Mouse (Mus musculus): Measurements from ENCODE around the gene Reps2. TPM values are rescaled to one million over a fixed set of nuclear protein-coding genes. Genes with fewer than 3 reads are reported as not detected.

The Reps2 gene
- polyA plus RNA-seq, 1 experiment from 2014 or later, result 1.4 TPM

- Histone ChIP-seq H3K9me3 (no peaks in the 10 kb centered on the region), H3K4me1 (no peaks in the 10 kb centered on the region), H3K27ac (no peak overlapping the region), H3K36me3 (no peaks in the 10 kb centered on the region), H3K4me3 (no peak overlapping the region), H3K9ac (no peak overlapping the region), H3K4me2 (replicated peaks) (no peak overlapping the region), H3K27me3 (replicated peaks) (no peaks in the 10 kb centered on the region)
- WGBS, result 66% methylated on average over 7 of the region's 7 CpGs
- no peak for ATAC-seq (ENCODE audit: low FRiP score, low read depth)
Measured at GRCm38 (mm10) chrX:162453821-162454402, 189.5 kb downstream of the Reps2 start.

GRCm38 (mm10) chrX:162452642-162453041, 190.8 kb downstream of the Reps2 start:
- H3K27ac ChIP-seq, result no peak overlapping the region
- no peaks in the 10 kb centered on the region for H3K27me3 ChIP-seq (replicated peaks)
- H3K4me3 ChIP-seq, result no peak overlapping the region
- no peaks in the 10 kb centered on the region for H3K4me1 ChIP-seq
- H3K4me2 ChIP-seq (replicated peaks), result no peak overlapping the region
- ATAC-seq (ENCODE audit: low FRiP score, low read depth), result no peak
- no peaks in the 10 kb centered on the region for H3K36me3 ChIP-seq
- H3K9ac ChIP-seq, result no peak overlapping the region
- no peaks in the 10 kb centered on the region for H3K9me3 ChIP-seq

GRCm38 (mm10) chrX:162447974-162448373, 195.5 kb downstream of the Reps2 start:
- Histone ChIP-seq H3K9me3 (no peaks in the 10 kb centered on the region), H3K27me3 (replicated peaks) (no peaks in the 10 kb centered on the region), H3K27ac (no peak overlapping the region), H3K36me3 (no peaks in the 10 kb centered on the region), H3K4me2 (replicated peaks) (no peak overlapping the region), H3K4me3 (no peak overlapping the region), H3K9ac (no peak overlapping the region), H3K4me1 (no peaks in the 10 kb centered on the region)
- no peak for ATAC-seq (ENCODE audit: low FRiP score, low read depth)
- 73% methylated on average over 6 of the region's 6 CpGs for WGBS

GRCm38 (mm10) chrX:162446678-162447318, 196.7 kb downstream of the Reps2 start:
- Histone ChIP-seq H3K9ac (no peak overlapping the region), H3K27ac (no peak overlapping the region), H3K4me2 (replicated peaks) (no peak overlapping the region), H3K4me3 (no peak overlapping the region), H3K4me1 (no peaks in the 10 kb centered on the region), H3K27me3 (replicated peaks) (no peaks in the 10 kb centered on the region), H3K9me3 (no peaks in the 10 kb centered on the region), H3K36me3 (no peaks in the 10 kb centered on the region)
- WGBS, result 93% methylated on average over 2 of the region's 2 CpGs
- no peak for ATAC-seq (ENCODE audit: low FRiP score, low read depth)

GRCm38 (mm10) chrX:162443387-162443786, 200.1 kb downstream of the Reps2 start:
- ATAC-seq (ENCODE audit: low FRiP score, low read depth), result no peak
- no peak overlapping the region for H3K4me2 ChIP-seq (replicated peaks)
- no peaks in the 10 kb centered on the region for H3K36me3 ChIP-seq
- H3K4me3 ChIP-seq, result no peak overlapping the region
- no peaks in the 10 kb centered on the region for H3K9me3 ChIP-seq
- H3K27me3 ChIP-seq (replicated peaks), result no peaks in the 10 kb centered on the region
- no peak overlapping the region for H3K9ac ChIP-seq
- H3K27ac ChIP-seq, result no peak overlapping the region
- H3K4me1 ChIP-seq, result no peaks in the 10 kb centered on the region
- 76% methylated on average over 1 of the region's 1 CpGs for WGBS

- H3K27me3 ChIP-seq (replicated peaks), result no peaks in the 10 kb centered on the region
Measured at GRCm38 (mm10) chrX:162442970-162443369, 200.5 kb downstream of the Reps2 start.

GRCm38 (mm10) chrX:162432776-162433543, 210.5 kb downstream of the Reps2 start:
- H3K4me3 ChIP-seq, result no peak overlapping the region
- no peak overlapping the region for H3K9ac ChIP-seq
- H3K9me3 ChIP-seq, result no peaks in the 10 kb centered on the region
- no peaks in the 10 kb centered on the region for H3K4me1 ChIP-seq
- ATAC-seq (ENCODE audit: low FRiP score, low read depth), result no peak
- no peaks in the 10 kb centered on the region for H3K36me3 ChIP-seq
- no peak overlapping the region for H3K27ac ChIP-seq
- H3K4me2 ChIP-seq (replicated peaks), result no peak overlapping the region
- WGBS, result 85% methylated on average over 5 of the region's 5 CpGs
- H3K27me3 ChIP-seq (replicated peaks), result no peaks in the 10 kb centered on the region

More at GRCm38 (mm10) chrX:162442970-162443369, 200.5 kb downstream of the Reps2 start:
- Histone ChIP-seq H3K36me3 (no peaks in the 10 kb centered on the region), H3K4me3 (no peak overlapping the region), H3K9me3 (no peaks in the 10 kb centered on the region), H3K27ac (no peak overlapping the region), H3K9ac (no peak overlapping the region), H3K4me2 (replicated peaks) (no peak overlapping the region), H3K4me1 (no peaks in the 10 kb centered on the region)
- 28% methylated on average over 1 of the region's 1 CpGs for WGBS
- ATAC-seq (ENCODE audit: low FRiP score, low read depth), result no peak

- Histone ChIP-seq H3K27me3 (replicated peaks) (no peaks in the 10 kb centered on the region), H3K36me3 (no peaks in the 10 kb centered on the region), H3K9me3 (no peaks in the 10 kb centered on the region), H3K4me2 (replicated peaks) (no peak overlapping the region), H3K27ac (no peak overlapping the region), H3K9ac (no peak overlapping the region), H3K4me3 (no peak overlapping the region), H3K4me1 (no peaks in the 10 kb centered on the region)
- 78% methylated on average over 2 of the region's 3 CpGs for WGBS
- ATAC-seq (ENCODE audit: low FRiP score, low read depth), result no peak
Measured at GRCm38 (mm10) chrX:162427698-162428097, 215.8 kb downstream of the Reps2 start.

- Histone ChIP-seq H3K36me3 (no peaks in the 10 kb centered on the region), H3K9ac (no peak overlapping the region), H3K9me3 (no peaks in the 10 kb centered on the region), H3K4me2 (replicated peaks) (no peak overlapping the region), H3K27ac (no peak overlapping the region), H3K4me1 (no peaks in the 10 kb centered on the region), H3K27me3 (replicated peaks) (0 out of 2 replicates have a peak, but pooled peaks cover 2% of the 10 kb centered on the region), H3K4me3 (no peak overlapping the region)
- no peak for ATAC-seq (ENCODE audit: low FRiP score, low read depth)
- 88% methylated on average over 3 of the region's 3 CpGs for WGBS
Measured at GRCm38 (mm10) chrX:162419431-162419830, 224.0 kb downstream of the Reps2 start.

- Histone ChIP-seq H3K36me3 (no peaks in the 10 kb centered on the region), H3K9me3 (no peaks in the 10 kb centered on the region), H3K4me3 (no peak overlapping the region), H3K4me2 (replicated peaks) (no peak overlapping the region), H3K27ac (no peak overlapping the region), H3K9ac (no peak overlapping the region), H3K27me3 (replicated peaks) (peaks cover 4% of the 10 kb centered on the region; the same call in 1 of the 2 replicates), H3K4me1 (no peaks in the 10 kb centered on the region)
- no peak for ATAC-seq (ENCODE audit: low FRiP score, low read depth)
- WGBS, result 93% methylated on average over 2 of the region's 2 CpGs
Measured at GRCm38 (mm10) chrX:162413124-162413523, 230.3 kb downstream of the Reps2 start.

GRCm38 (mm10) chrX:162407291-162407690, 236.2 kb downstream of the Reps2 start:
- no peak overlapping the region for H3K9ac ChIP-seq
- no peak overlapping the region for H3K4me3 ChIP-seq
- H3K27ac ChIP-seq, result no peak overlapping the region
- no peak overlapping the region for H3K4me2 ChIP-seq (replicated peaks)
- 58% methylated on average over 4 of the region's 4 CpGs for WGBS
- no peaks in the 10 kb centered on the region for H3K36me3 ChIP-seq
- H3K4me1 ChIP-seq, result no peaks in the 10 kb centered on the region
- no peaks in the 10 kb centered on the region; the same call in 1 of the 2 replicates for H3K27me3 ChIP-seq (replicated peaks)
- ATAC-seq (ENCODE audit: low FRiP score, low read depth), result peak; percentile 44; the same call in 1 of the 2 replicates
- H3K9me3 ChIP-seq, result no peaks in the 10 kb centered on the region

GRCm38 (mm10) chrX:162402487-162402886, 241.0 kb downstream of the Reps2 start:
- no peak for ATAC-seq (ENCODE audit: low FRiP score, low read depth)
- Histone ChIP-seq H3K27me3 (replicated peaks) (no peaks in the 10 kb centered on the region), H3K4me1 (no peaks in the 10 kb centered on the region), H3K36me3 (no peaks in the 10 kb centered on the region), H3K4me2 (replicated peaks) (no peak overlapping the region), H3K27ac (no peak overlapping the region), H3K9me3 (no peaks in the 10 kb centered on the region), H3K4me3 (no peak overlapping the region), H3K9ac (no peak overlapping the region)
- 70% methylated on average over 3 of the region's 3 CpGs for WGBS

Measured in neural tube, embryonic 12.5 days (tissue).